Mouse (Mus musculus): ENCODE data around the gene Lsm12.

- TF ChIP-seq CTCF (IDR thresholded peaks at IDR 0.05; ENCODE audit: borderline replicate concordance, insufficient read depth, low read depth, low read length) (no peak), POLR2A (IDR thresholded peaks at IDR 0.05; ENCODE audit: borderline replicate concordance, insufficient read depth, low read length) (no peak)
Measured at GRCm38 (mm10) chr11:102226067-102226978, 41.2 kb upstream of the Lsm12 start.
